Mouse (Mus musculus): Measurements from ENCODE around the gene Svs5.
A peak's percentile ranks its signal among the peaks of the same experiment; 100 is the strongest.
"Not testable (repeated sequence)": the region's sequence is repeated elsewhere in the genome, so short reads cannot be mapped to it uniquely, and the experiment has no call there.

Svs5 gene

GRCm38 (mm10) chr2:164332440-164332839 is at the start of gene Svs5:
Gene Svs5, plus strand, starts transcription at chr2:164332740.
- DNase-seq, result not testable (repeated sequence)

- not testable (repeated sequence) for DNase-seq
These were observed 43.6 kb upstream of the Svs5 start, which contains the start of gene Svs3a for GRCm38 (mm10) chr2:164288968-164289367. Gene Svs3a, plus strand, starts transcription at chr2:164289268.

GRCm38 (mm10) chr2:164312599-164312998 is 19.9 kb upstream of the Svs5 start:
- DNase-seq, result no peak

- DNase-seq, result not testable (repeated sequence)
These were observed 17.1 kb upstream of the Svs5 start for GRCm38 (mm10) chr2:164315460-164315859.

GRCm38 (mm10) chr2:164316451-164316850 is 16.1 kb upstream of the Svs5 start, which contains the start of gene Svs6:
Gene Svs6, plus strand, starts transcription at chr2:164316751.
- DNase-seq, result not testable (repeated sequence)

GRCm38 (mm10) chr2:164320983-164321382 is 11.6 kb upstream of the Svs5 start:
- DNase-seq, result no peak

- not testable (repeated sequence) for DNase-seq
These were observed 11.2 kb downstream of the Svs5 start for GRCm38 (mm10) chr2:164343732-164344131.

GRCm38 (mm10) chr2:164347697-164348096 is 15.2 kb downstream of the Svs5 start:
- not testable (repeated sequence) for DNase-seq

GRCm38 (mm10) chr2:164348980-164349379 is 16.4 kb downstream of the Svs5 start:
- DNase-seq, result peak in 1 of 2 experiments; percentile 55

- DNase-seq, result no peak
These were observed 20.2 kb downstream of the Svs5 start for GRCm38 (mm10) chr2:164352697-164353096.

GRCm38 (mm10) chr2:164353356-164353755 is 20.8 kb downstream of the Svs5 start:
- DNase-seq, result no peak

- no peak for DNase-seq
These were observed 23.8 kb downstream of the Svs5 start for GRCm38 (mm10) chr2:164356177-164356967.

- peak in 1 of 2 experiments; percentile 25 for DNase-seq
These were observed 25.8 kb downstream of the Svs5 start for GRCm38 (mm10) chr2:164358373-164358772.

- no peak for DNase-seq
These were observed 26.5 kb downstream of the Svs5 start for GRCm38 (mm10) chr2:164359031-164359430.

- DNase-seq, result no peak
These were observed 27.1 kb downstream of the Svs5 start for GRCm38 (mm10) chr2:164359668-164360067.

- DNase-seq, result no peak
These were observed 28.6 kb downstream of the Svs5 start for GRCm38 (mm10) chr2:164360974-164361657.

GRCm38 (mm10) chr2:164366947-164367346 is 34.4 kb downstream of the Svs5 start:
- no peak for DNase-seq

GRCm38 (mm10) chr2:164368620-164369105 is 36.1 kb downstream of the Svs5 start:
- DNase-seq, result no peak

- no peak for DNase-seq
These were observed 38.8 kb downstream of the Svs5 start for GRCm38 (mm10) chr2:164371371-164371770.

GRCm38 (mm10) chr2:164372408-164373053 is 40.0 kb downstream of the Svs5 start:
- DNase-seq, result no peak

GRCm38 (mm10) chr2:164373187-164373586 is 40.6 kb downstream of the Svs5 start:
- DNase-seq, result no peak

- DNase-seq, result no peak
These were observed 45.2 kb downstream of the Svs5 start for GRCm38 (mm10) chr2:164377478-164378426.
